1 mouse cellular context compared by ENCODE assay signal in the genomic region with DNA sequence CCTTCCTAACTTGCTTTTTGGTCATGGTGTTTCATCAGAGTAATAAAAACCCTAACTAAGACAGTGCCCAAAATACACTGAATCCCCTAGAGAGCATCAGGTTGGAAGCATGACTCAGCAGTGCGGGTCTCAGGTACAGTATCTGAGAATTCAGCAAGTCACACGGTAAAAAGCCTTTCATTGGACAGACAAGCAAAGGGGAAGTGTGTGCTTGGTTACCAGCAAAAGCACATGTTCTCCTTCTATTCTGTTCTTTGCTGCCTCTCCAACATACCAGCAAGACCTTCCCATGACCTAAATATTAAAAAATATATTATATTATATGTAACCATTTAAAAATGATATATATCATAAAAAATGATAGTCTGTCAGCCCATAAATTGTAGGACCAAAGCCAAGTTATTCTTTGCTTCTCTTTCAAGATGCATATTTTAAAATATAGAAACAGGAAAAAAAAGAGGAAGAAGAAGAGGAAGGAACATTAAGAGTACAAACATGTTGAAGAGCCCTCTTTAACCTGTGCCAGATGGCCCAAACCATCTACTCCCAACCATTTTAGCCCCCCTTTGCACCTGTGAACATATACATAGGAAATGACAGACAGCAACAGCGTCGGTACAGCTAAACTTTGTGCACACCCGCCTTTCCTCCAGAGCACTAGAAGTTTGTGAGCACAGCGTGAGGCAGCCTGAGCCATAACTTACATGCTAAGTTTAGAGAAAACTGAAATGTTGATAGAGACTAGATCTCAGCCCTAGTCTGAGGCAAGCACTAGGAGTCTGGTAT.
TF ChIP-seq lines count a peak whose summit lies in the region.

No protein-coding gene starts in this region.

TF ChIP-seq in MEL, 35 proteins besides CTCF, POLR2A, EP300 and RAD21 (continued from another document):
- peak; percentile 87; the same call in 1 of the 2 replicates for TF ChIP-seq MXI1 (IDR thresholded peaks at IDR 0.05; ENCODE audit: low read depth, low read length)
- TF ChIP-seq POLR2AphosphoS2 (IDR thresholded peaks at IDR 0.05; ENCODE audit: low read length) = no peak
- peak; percentile 96 for TF ChIP-seq MYC (IDR thresholded peaks at IDR 0.05; ENCODE audit: low read depth, low read length)
- 0 out of 2 replicates have a peak, but pooled peaks have one; percentile 5 for TF ChIP-seq GATA1 (IDR thresholded peaks at IDR 0.05; ENCODE audit: low read depth, low read length)
- TF ChIP-seq ZNF384 (IDR thresholded peaks at IDR 0.05; ENCODE audit: low read depth, low read length) = peak; percentile 16; the same call in 1 of the 2 replicates
- peak; percentile 52; the same call in 1 of the 2 replicates for TF ChIP-seq SIN3A (IDR thresholded peaks at IDR 0.05; ENCODE audit: low read length)
- no peak; the same call in 1 of the 2 replicates for TF ChIP-seq MAFK (IDR thresholded peaks at IDR 0.05; ENCODE audit: borderline replicate concordance, low read depth, low read length)
